ENCODE assay signal across 28 mouse cellular contexts in the genomic region with DNA sequence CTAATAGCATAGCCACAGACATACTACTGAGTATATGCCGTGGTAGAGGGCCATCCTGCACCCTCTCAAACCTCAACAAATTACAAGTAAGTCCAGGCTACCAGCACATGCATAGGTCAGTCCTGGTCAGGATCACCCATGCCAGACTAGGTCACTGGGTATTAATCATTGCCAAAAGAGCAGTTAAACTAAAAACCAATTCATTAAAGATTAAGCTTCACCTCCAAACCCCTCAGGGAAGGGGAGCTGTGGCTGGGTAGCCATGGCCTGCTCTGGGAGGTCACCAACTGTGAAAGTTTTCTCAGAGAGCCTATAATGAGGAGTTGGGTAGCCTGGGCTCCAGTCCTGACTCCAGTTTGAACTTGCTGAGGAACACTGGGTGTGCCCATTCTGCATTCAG.
A peak's percentile ranks its signal among the peaks of the same experiment; 100 is the strongest.
DNase-seq lines count a peak whose midpoint lies in the region; ATAC-seq and TF ChIP-seq lines count a peak whose summit lies in the region.
"Had no signal": no experiment of that assay in that cellular context is flagged by ENCODE, and none has a peak within 500 bp of the region (broad histone marks: within the 10 kb centered on the region; RNA-seq: fewer than 3 reads in every experiment).

No protein-coding gene starts in this region.

- no peaks in the 10 kb centered on the region for H3K9me3 ChIP-seq in intestine, embryonic 14.5 days (ENCODE audit: control insufficient read depth, low read length)
- H3K9me3 ChIP-seq in intestine, embryonic 15.5 days: no peaks in the 10 kb centered on the region
- no peaks in the 10 kb centered on the region for H3K9me3 ChIP-seq in kidney, embryonic 16.5 days (ENCODE audit: low read length)
- H3K9me3 ChIP-seq: embryonic facial prominence, embryonic 10.5 days; embryonic facial prominence, embryonic 15.5 days; forebrain, embryonic 13.5 days; G1E; hindbrain, embryonic 13.5 days; limb, embryonic 13.5 days; liver, embryonic 12.5 days; midbrain, embryonic 13.5 days; neural tube, embryonic 13.5 days had no signal

- no peak overlapping the region for H3K4me3 ChIP-seq in intestine, embryonic 14.5 days (ENCODE audit: low read depth, low read length)
- H3K4me3 ChIP-seq in intestine, embryonic 15.5 days (replicated peaks): no peak overlapping the region
- no peak overlapping the region for H3K4me3 ChIP-seq in kidney, adult 2 months (ENCODE audit: insufficient read depth, low read depth, low read length)
- H3K4me3 ChIP-seq in kidney, embryonic 16.5 days (ENCODE audit: low read length): no peak overlapping the region
- H3K4me3 ChIP-seq: embryonic facial prominence, embryonic 10.5 days; embryonic facial prominence, embryonic 15.5 days; forebrain, embryonic 13.5 days; hindbrain, embryonic 13.5 days; limb, embryonic 13.5 days; liver, embryonic 12.5 days; midbrain, embryonic 13.5 days; neural tube, embryonic 13.5 days had no signal

- ATAC-seq in intestine, embryonic 14.5 days (replicated peaks; ENCODE audit: low FRiP score, low TSS enrichment, low read depth): no peak
- ATAC-seq in intestine, embryonic 15.5 days: no peak
- ATAC-seq in kidney, embryonic 16.5 days (ENCODE audit: low FRiP score, low TSS enrichment): peak; percentile 94
- ATAC-seq: forebrain, embryonic 13.5 days; liver, embryonic 12.5 days; midbrain, embryonic 13.5 days had no signal

- H3K4me2 ChIP-seq in intestine, embryonic 14.5 days (ENCODE audit: low read length): no peak overlapping the region
- no peak overlapping the region for H3K4me2 ChIP-seq in intestine, embryonic 15.5 days (replicated peaks)
- H3K4me2 ChIP-seq in kidney, embryonic 16.5 days (replicated peaks; ENCODE audit: low read depth, low read length): no peak overlapping the region
- H3K4me2 ChIP-seq: embryonic facial prominence, embryonic 15.5 days; forebrain, embryonic 13.5 days; heart, embryonic 11.5 days; hindbrain, embryonic 13.5 days; limb, embryonic 13.5 days; liver, embryonic 12.5 days; midbrain, embryonic 13.5 days; neural tube, embryonic 13.5 days had no signal

- WGBS in intestine, embryonic 14.5 days: 60% methylated on average over 1 of the region's 1 CpGs
- WGBS in intestine, embryonic 15.5 days: 66% methylated on average over 1 of the region's 1 CpGs
- 37% methylated on average over 1 of the region's 1 CpGs for WGBS in kidney, adult 2 months
- WGBS in kidney, embryonic 16.5 days: 54% methylated on average over 1 of the region's 1 CpGs

- H3K27ac ChIP-seq in intestine, embryonic 14.5 days (ENCODE audit: low read depth): no peak overlapping the region
- no peak overlapping the region for H3K27ac ChIP-seq in intestine, embryonic 15.5 days
- peak overlapping the region; percentile 98 for H3K27ac ChIP-seq in kidney, adult 2 months (ENCODE audit: insufficient read depth, low read depth, low read length)
- peak overlapping the region; percentile 83 for H3K27ac ChIP-seq in kidney, embryonic 16.5 days (ENCODE audit: low read length)
- H3K27ac ChIP-seq: embryonic facial prominence, embryonic 10.5 days; embryonic facial prominence, embryonic 15.5 days; forebrain, embryonic 13.5 days; hindbrain, embryonic 13.5 days; limb, embryonic 13.5 days; liver, embryonic 12.5 days; macrophage; midbrain, embryonic 13.5 days; neural tube, embryonic 13.5 days had no signal

- H3K9ac ChIP-seq in intestine, embryonic 14.5 days (ENCODE audit: low read length): no peak overlapping the region
- H3K9ac ChIP-seq in intestine, embryonic 15.5 days: no peak overlapping the region
- no peak overlapping the region for H3K9ac ChIP-seq in kidney, embryonic 16.5 days (replicated peaks; ENCODE audit: low read length)
- H3K9ac ChIP-seq: embryonic facial prominence, embryonic 15.5 days; forebrain, embryonic 13.5 days; hindbrain, embryonic 13.5 days; limb, embryonic 13.5 days; liver, embryonic 12.5 days; midbrain, embryonic 13.5 days; neural tube, embryonic 13.5 days had no signal

- DNase-seq in intestine, embryonic 14.5 days (ENCODE audit: low spot score): peak; percentile 20
- peak; percentile 94 for DNase-seq in kidney, adult 2 months
- peak; percentile 67 to 90 for DNase-seq in kidney, postnatal 36 days
- no peak for DNase-seq in adrenal gland, adult 18-20 months (ENCODE audit: low spot score in 2 of 2)
- no peak for DNase-seq in cerebellum, postnatal 36 days
- DNase-seq in layer of hippocampus, postnatal 36 days: no peak
- DNase-seq: adrenal gland, postnatal 25 days; cerebellum, adult 11-12 months; cerebellum, adult 9-11 months; gastrocnemius, postnatal 25 days; heart, adult 18-20 months; heart, postnatal 4 days; layer of hippocampus, adult 9-11 months; lung, adult 2 months; lung, postnatal 10 days had no signal

- no peaks in the 10 kb centered on the region for H3K4me1 ChIP-seq in intestine, embryonic 14.5 days (replicated peaks; ENCODE audit: control insufficient read depth, insufficient read depth, low read length)
- H3K4me1 ChIP-seq in intestine, embryonic 15.5 days (replicated peaks): 0 out of 2 replicates have a peak, but pooled peaks cover 3% of the 10 kb centered on the region
- H3K4me1 ChIP-seq in kidney, adult 2 months (ENCODE audit: control insufficient read depth, insufficient read depth, low read length): peaks cover 38% of the 10 kb centered on the region; the same call in 1 of the 2 replicates
- H3K4me1 ChIP-seq in kidney, embryonic 16.5 days (ENCODE audit: insufficient read depth, low read length): 0 out of 2 replicates have a peak, but pooled peaks cover 3% of the 10 kb centered on the region
- H3K4me1 ChIP-seq: forebrain, embryonic 13.5 days; hindbrain, embryonic 13.5 days; liver, embryonic 12.5 days; midbrain, embryonic 13.5 days; neural tube, embryonic 13.5 days had no signal

- H3K27me3 ChIP-seq in intestine, embryonic 14.5 days (replicated peaks; ENCODE audit: control insufficient read depth, insufficient read depth, low read length): no peaks in the 10 kb centered on the region
- H3K27me3 ChIP-seq in intestine, embryonic 15.5 days (replicated peaks): no peaks in the 10 kb centered on the region
- no peaks in the 10 kb centered on the region for H3K27me3 ChIP-seq in kidney, adult 2 months (replicated peaks; ENCODE audit: control insufficient read depth, insufficient read depth, low read length)
- H3K27me3 ChIP-seq in kidney, embryonic 16.5 days (ENCODE audit: insufficient read depth, low read length): no peaks in the 10 kb centered on the region
- H3K27me3 ChIP-seq: forebrain, embryonic 13.5 days; hindbrain, embryonic 13.5 days; liver, embryonic 12.5 days; midbrain, embryonic 13.5 days; neural tube, embryonic 13.5 days had no signal

- no peaks in the 10 kb centered on the region for H3K36me3 ChIP-seq in intestine, embryonic 14.5 days (ENCODE audit: control insufficient read depth, insufficient read depth, low read length)
- H3K36me3 ChIP-seq in intestine, embryonic 15.5 days: no peaks in the 10 kb centered on the region
- no peaks in the 10 kb centered on the region for H3K36me3 ChIP-seq in kidney, adult 2 months (ENCODE audit: control insufficient read depth, insufficient read depth, low read length)
- H3K36me3 ChIP-seq in kidney, embryonic 16.5 days (ENCODE audit: insufficient read depth, low read length): no peaks in the 10 kb centered on the region
- H3K36me3 ChIP-seq: embryonic facial prominence, embryonic 10.5 days; embryonic facial prominence, embryonic 15.5 days; G1E; hindbrain, embryonic 13.5 days; limb, embryonic 13.5 days; liver, embryonic 12.5 days; midbrain, embryonic 13.5 days; neural tube, embryonic 13.5 days had no signal

- no peak for TF ChIP-seq CTCF in kidney, adult 2 months (conservative IDR thresholded peaks at IDR 0.05; ENCODE audit: insufficient read depth, insufficient read length, low read depth, low read length)

- no peak for TF ChIP-seq POLR2A in kidney, adult 2 months (IDR thresholded peaks at IDR 0.05; ENCODE audit: low read depth, low read length)

Comparison
In these comparisons a context has a peak if more than half of its experiments do, and no peak if none do; other contexts are left out.
1. DNase-seq: peak in intestine, embryonic 14.5 days (single experiment), kidney, adult 2 months (single experiment) and kidney, postnatal 36 days (2 of 2); none in adrenal gland, adult 18-20 months (0 of 2), cerebellum, postnatal 36 days (0 of 2) and layer of hippocampus, postnatal 36 days (0 of 2).
2. H3K27ac ChIP-seq: peak in kidney, adult 2 months (single experiment) and kidney, embryonic 16.5 days (single experiment); none in intestine, embryonic 14.5 days (single experiment) and intestine, embryonic 15.5 days (single experiment).